Mouse (Mus musculus) ovary, postnatal 10 days (tissue): Measurements from ENCODE around the gene H2-DMa.

Experiments used
- DNase-seq: peaks from one replicate; pipeline ENCODE4 v3.0.0; 2022; ENCODE audit warnings: low spot score

The H2-DMa gene

DNA sequence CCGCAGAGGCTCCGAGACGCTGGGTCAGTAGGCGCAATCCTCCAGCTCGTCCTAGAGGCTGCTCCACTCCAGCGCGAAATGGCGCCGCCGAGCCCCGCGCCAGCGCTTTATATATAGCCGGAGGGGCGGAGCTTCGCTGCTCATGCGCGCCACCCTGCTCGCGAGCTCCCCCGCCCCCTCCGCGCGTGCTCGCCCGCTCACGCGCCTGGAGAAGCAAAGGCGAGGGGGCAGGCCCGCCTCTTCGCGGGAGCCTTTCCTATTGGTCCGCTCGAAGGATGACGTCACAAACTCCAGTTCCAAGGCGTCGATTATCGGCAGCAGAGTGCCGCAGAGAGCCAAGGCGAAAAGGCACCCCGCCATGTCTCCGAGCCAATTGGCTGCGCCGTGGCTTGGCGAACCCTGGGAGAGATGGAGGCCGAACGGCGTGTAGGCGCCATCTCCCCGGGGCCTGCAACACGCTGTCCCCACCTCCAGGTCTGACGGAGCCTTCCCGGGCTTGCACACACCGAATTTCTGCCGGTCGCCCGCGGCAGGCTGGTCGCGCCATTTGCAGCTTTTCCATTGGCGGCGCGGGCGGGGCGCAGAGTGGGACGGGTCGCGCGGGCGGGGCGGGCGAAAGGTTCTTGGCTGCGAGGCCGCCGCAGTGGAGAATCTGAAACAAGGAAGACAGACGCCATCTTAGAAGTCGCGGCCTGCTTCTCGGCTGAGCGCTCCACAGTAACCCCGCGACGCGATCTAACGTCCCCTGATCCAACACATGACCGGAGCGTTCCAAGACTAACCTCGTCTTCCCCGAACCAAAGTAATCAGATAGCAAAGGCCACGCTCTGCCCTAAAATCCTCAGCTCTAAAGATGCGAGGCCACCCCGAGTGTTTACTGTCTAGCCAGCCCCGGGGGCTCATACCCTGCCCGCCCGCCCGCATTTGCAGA lies at the start of gene H2-DMa:
Gene H2-DMa, plus strand, starts transcription at position 293 of the 931 bp plus-strand sequence.
- DNase-seq = peak; percentile 99

DNA sequence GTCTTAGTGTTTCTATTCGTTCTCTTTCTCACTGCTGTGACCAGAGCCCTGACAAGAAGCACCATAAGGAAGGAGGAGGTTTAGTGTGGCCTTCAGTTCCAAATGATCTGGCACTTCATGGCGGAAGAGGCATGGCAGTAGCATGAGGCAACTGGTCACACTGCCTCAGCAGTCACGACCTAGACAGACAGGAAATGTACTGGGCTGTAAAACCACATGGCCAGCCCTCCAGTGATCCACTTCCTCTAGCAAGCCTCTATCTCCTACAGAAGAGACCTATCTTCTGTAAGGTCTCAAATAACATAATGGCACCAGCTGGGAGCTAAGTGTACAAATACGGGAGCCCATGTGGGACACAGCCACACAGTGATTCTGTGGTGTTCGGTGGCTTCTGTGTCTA lies 47.2 kb upstream of the H2-DMa start:
- DNase-seq = no peak

DNA sequence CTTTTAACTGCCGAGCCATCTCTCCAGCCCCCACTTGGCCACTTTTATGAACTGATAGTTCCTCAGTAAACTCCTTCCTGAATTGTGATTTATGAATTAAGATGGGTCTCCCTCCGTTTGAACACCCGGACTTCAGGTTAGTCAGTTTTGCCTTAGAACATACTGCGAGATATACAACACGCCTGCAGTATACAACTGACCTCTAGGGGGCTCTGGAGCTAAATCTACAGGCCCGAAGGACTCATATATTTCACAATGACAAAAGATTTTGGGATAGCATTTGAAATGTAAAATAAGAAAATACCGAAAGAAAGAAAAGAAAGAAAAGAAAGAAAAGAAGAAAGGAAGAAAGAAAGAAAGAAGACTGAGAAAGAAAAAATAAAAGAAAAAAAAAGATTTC lies 44.1 kb upstream of the H2-DMa start:
- DNase-seq = no peak

DNA sequence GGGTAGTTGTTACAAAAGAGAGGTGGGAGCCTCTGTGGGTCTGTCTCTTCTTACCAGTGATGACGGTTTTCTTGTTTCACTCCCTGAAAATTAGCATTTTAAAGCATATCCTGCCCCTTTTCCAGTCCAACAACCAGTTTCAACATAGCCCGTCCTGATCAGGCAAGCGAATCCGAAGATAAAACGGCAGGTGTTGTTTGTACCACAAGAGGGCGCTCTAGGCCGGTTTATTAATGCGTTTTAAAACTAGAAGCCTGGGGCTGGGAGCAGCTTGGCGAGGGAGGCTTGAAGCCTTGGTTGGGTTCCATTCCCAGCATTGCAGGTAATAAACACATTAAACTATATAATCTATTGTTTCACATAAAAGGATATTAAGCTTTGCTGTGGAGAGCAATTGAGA lies 41.8 kb upstream of the H2-DMa start:
- peak; percentile 36 for DNase-seq

DNA sequence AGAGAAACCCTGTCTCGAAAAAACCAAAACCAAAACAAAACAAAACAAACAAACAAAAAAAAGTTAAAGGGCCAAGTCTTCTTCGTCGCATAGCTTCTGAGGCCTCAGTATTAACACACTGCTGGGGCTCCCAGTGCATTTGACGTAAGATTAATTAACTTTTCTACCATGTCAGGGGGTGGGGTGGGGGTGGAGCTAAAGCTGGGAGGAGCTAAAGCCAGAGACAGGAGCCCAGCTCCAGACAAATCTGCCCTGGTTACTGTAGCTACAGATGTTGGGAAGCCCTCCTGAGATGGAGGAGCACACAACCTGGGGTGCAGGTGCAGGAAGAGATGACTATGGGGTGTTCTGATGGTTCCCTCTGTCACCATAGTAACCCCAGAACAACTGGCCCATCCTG lies 41.2 kb upstream of the H2-DMa start:
- DNase-seq = no peak

DNA sequence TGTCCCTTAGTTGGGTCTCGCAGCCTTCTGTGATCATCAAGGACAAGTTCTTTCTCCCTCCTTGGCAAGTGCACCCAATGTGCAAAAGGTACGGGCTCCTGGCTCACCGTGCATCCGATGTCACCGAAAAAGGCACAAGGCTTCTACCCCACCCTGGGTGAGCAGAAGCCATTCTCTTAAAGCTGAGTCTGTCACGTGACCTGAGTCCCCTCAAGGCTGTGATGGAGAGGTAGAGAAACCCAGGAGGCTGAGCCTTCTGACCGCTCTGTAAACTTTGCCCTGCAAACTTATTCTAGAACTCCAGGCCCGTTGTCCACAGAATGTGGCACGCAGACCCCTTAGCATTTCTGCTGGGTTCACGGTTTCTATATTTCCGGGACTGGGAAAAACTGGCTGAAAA lies 40.3 kb upstream of the H2-DMa start:
- no peak for DNase-seq

DNA sequence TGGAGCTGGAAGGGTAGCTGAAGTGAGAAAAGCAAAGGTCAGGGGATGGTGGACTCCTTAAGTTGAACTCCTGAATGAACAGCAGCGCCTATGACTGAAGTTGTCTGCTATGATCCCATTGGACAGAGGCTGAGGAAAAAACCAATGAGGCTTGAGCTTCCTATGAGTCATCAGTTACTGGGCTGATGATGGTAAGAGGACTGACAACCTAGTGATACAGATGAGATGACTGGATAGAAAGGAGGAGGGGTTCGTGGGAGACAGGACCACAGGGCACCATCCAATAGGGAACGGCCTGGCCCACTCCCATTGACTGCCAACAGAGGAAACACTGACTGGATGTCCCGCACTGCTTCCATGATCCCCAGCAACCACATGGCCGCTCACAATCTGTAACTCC lies 39.7 kb upstream of the H2-DMa start:
- no peak for DNase-seq

DNA sequence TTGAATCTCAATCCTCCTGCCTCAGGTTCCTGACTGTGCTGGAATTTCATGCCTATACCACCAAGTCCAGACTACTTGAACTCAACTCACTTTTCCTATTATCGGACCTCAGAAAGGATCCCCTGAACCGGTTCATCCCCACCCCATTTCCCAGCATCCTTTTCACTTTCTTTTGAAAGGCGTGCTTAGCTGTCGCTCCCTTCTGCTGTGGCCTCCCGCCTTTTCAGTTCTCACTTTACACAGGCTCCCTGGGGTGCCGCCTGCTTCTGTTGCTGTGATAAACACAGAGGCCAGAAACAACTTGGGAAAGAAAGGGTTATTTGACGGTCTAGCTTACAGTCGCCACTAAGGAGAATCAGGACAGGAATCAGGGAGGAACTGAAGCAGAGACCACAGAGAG lies 36.2 kb upstream of the H2-DMa start:
- DNase-seq = no peak

DNA sequence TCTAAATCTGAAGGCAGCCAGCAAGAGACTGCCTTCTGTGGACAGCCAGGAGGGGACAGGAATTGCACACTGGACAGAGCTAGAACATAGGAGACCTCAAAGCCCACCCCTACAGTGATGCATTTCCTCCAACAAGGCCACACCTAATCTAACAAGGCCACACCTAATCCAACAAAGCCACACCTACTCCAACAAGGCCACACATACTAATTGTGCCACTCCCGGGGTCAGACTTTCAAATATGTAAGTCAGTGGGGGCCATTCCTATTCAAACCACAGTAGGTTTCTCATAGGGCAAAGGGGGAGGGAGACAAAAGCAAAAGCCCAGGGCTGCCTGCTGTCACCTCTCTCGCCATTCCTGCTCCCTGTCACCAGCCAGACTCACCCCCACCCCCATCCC lies 32.0 kb upstream of the H2-DMa start:
- DNase-seq = no peak

DNA sequence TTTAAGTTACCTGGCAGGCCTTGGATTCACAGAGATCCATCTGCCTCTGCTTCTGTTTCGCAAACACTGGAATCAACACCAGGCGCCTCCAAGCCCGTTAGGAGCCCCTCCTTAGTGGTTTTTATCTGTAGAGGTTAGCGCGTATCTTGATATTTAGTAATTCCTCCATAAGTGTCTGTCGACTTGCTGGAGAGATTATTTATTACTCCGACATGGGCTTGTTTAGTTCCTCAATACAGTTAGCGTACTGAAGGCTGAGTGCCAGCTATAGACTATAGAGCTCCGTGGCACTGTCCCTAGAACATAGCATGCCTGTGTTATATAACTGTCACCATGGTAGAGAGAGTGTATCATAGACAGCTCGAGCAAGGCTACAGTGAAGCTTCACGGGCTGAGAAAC lies 31.2 kb upstream of the H2-DMa start:
- DNase-seq = no peak

DNA sequence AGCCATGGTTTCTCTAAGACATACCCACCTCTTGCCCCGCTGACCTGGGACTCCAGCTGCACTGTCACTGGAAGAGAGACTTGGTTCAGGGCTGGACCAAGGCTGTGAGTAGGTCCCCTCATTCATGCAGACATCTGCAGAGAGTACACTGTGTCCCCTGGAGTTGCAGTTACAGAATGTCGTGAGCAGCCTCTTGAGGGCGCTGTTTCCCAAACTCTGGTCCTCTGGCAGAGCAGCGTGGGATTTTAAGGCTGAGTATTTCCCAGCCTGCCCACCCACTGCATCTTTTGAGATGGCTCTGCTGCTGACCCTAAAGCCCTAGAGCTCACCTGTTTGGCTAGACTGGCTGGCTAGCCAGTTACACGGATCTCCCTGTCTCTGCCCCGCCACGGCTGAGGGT lies 28.4 kb upstream of the H2-DMa start:
- no peak for DNase-seq

DNA sequence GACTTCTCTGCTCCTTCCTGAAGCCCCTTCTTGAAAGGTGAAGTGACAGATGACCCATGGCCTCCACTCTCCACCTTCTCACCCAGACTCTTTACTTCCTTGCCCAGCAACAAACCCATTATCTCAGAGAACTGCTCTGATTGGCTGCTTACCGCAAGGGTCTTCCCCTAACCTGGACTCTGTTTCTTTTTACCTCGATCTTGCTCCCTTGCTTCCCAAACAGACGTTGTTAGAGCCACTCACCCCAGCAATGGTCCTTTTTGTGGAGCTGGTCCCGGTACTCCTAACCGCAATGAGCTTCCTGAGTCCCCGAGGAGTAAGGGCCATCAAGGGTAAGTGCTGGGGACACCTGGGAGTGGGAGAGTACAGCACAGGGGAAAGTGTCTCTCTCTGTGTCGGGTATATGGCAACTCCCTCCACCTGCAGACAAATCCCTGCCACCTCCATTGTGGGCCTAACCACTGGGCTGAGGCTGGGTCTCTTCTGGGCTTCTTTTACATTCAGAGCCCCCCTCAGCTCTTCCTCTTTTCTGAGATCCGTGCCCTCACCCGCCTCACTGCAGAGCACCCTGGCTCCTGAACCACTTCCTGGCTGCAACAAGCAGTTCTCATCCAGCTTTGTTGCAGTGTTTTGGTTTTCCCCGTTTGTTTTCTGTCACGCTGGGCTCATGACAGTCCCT lies 27.0 kb upstream of the H2-DMa start, which contains the start of gene H2-Oa:
Gene H2-Oa, plus strand, starts transcription at position 144 of the 679 bp plus-strand sequence.
- DNase-seq = no peak

DNA sequence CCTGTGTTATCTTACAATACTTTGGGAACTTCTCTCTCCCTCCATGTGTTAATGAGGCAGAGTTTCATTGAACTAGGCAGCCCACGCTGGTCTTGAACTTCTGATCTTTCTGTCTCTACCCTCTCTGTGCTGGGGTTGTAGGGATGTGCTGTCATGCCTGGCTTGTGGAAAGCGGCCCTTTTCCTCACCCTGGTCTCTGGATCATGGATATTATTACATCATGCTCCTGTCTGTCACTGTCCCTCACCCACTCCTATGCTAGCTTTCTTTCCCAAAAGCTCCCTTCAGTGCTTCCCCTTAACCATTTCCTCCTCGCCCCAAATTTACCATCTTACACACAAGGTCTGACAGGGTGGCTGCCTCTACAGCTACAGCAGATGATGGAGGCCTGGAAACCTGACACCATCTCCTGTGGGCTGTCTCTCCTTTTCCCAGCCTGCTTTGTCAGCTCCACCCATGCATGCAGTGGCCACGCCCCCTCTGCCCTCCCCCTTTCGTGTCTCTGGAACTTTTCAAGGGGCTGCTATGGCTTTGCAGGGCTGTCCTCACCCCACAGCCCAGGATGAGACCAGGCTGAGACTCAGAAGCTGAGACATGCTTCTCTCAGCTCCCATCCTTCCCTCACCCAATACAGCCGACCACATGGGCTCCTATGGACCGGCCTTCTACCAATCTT lies 26.0 kb upstream of the H2-DMa start:
- DNase-seq = no peak

DNA sequence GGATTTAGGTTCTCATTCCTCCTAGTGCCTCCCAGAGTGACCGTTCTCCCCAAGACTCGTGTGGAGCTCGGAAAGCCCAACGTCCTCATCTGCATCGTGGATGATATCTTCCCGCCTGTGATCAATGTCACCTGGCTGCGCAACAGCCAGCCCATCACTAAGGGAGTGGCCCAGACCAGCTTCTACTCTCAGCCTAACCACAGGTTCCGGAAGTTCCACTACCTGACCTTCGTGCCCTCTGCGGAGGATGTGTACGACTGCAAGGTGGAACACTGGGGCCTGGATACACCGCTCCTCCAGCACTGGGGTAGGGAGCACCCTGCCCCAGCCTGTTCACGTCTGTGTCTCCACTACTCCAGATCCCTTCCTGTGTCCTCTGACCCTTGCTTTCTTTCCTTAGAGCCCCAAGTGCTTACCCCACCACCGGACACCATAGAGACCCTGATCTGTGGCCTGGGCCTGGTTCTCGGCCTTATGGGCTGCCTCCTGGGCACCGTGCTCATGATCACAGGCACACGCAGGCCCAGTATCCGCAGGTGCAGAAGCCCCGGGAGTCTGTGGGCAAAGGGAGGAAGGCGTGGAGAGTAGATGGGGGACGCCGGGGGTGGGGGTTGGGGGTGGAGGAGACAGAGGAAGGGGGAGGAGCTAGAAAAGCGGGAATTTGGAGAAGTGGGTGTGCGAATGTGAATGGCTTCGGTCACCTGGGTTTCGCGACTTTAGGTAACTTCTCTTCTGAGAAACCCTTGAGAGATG lies 24.9 kb upstream of the H2-DMa start:
- DNase-seq = no peak

DNA sequence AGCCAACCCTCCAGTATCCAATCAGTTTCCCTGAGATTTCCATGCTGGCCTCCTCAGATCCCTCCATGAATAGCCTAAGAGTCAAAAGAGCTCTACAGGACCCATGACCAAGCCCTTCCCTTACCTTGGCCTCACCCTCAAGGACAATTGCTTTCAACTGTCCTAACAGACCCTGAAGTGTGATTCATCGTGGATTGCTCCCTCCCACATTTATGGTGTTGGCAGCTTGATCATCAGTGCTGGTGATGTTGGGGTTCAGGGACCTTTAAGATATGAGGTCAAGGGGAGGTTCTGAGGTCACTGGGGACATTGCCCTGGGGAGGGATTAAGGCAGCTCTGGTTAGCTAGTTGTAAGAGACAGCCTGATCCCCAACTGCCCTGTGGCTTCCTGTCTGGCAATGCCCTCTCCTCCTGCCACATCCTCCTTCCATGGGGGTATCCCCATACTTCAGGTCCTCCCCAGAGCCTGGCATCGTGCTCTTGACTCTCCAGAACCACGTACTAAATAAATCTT lies 22.8 kb upstream of the H2-DMa start:
- DNase-seq = no peak

DNA sequence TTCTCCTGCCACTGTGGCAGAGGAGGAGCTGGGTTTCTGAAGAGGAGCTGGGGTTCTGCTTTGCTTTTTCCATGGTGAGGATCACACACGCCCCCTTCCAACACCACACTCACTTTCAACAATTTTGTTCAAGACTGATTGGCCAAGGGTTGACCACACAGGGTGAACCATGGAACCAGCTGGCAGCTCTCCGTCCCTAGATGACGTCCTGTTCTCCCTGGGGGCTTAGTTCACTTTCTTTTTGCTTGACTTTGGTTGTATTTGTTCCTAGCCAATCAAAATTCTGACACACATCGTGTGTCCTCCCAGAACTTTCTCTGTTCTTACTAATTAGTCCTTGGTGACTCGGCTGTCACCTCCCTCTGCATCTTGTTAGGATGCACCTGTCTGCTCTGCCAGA lies 22.1 kb upstream of the H2-DMa start:
- no peak for DNase-seq

DNA sequence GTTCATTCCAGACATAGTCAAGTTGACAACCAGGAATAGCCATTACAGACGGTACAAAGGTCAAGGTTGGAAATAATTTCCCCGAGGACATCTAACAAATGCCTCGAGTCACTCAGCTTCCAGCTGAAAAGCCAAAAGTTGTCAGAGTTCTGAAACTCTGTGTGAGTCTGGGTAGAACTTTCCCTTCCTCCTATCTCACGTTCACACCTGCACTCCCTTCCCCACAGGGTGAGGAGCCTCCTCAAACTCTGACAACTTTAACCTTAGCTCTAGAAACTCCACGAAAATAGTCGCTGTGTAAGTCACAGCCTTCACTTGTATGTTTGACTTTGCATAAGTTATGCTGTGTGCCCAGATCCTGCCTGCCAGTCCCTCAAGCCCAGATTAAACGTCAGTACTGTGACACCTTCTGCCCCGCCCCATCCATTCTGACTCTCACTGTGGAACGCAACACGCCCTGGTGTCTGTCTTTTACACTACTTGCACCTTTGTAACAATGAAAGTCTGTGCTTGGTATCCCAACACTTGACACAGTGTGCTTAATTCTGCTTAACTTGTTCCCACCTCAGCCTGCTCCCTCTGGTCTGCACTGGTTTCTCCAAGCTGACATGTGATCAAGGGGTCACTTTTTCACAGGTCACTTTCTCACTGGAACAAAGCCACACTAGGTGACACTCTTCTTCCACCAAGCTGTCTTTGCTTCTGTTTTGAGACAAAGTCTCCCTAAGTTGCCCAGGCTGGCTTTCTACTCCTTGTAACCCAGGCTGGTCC lies 20.4 kb upstream of the H2-DMa start:
- no peak for DNase-seq

DNA sequence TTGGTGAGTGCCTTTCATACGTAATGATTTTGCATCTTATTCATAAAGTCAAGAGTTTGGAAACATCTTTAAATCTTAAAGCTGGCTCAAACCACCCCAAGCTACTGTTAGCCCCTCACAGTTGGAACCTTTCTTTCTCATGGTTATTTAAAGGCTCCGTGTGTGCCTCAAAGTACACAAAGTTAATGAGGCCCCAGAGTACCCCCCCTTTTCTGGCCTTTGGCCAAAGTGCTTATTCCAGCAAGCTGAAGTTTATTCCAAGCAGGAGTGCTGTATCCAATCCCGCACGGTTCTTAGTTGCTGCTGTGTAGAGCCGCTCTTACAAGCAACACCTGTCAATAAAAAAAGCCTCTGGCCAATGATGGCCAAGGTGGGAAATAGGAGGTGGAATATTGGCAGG lies 19.8 kb upstream of the H2-DMa start:
- DNase-seq = no peak

DNA sequence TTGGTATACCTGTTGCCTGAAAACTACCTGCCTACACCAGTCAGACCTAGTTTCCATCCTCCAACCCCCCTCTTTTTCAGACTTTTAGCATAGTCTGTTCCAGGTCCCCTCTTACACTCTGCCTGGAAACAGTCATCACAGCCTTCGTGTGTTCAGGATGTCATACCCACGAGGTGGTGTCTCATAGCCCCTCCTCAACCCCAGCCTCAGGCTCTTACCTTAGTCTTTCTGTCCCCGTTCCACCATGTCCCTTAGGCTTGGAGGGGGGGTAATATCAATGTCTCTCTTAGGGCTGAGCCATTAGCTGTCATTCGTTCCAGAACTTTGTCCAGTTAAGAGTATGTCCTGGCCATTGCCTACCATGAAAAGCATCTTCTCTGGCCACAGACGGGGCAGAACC lies 18.2 kb upstream of the H2-DMa start:
- no peak for DNase-seq

DNA sequence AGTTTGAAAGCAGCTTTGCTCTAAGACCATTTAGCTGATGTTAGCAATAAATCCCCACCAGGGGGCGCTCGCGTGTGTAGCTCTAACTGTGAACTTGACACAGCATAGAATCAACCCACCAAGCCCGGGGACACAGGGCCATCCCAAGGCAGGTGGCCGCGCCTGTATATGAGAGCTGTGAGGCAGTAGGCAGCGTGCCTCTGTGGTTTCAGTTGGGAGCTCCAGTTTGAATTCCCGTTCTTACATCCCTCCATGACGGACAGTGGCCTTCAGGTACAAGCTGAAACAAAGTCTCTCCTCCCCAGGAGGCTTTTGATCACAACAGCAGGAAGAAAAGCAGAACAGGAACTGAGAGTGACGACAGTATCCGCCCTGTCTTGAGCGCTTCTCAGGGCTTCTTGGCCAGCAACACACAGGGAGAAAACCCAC lies 17.7 kb upstream of the H2-DMa start:
- peak; percentile 94 for DNase-seq

DNA sequence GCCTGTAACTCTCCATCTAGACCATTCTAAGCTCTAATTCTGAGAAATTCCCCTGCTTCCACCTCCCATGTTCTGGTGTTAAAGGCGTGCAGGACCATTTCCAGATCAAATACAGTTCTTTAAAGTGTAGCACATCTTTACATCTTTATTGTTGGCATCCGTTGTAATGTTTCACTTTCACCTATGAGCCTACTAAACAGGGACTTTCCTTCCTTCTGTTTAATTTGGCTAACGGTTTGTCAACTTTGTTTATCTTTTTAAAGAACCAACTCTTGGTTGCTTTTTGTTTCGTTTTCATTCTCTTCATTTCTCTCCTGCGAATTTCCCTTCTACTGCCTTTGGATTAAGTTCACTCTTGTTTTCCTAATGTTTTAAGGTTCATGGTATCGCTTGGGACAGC lies 16.5 kb upstream of the H2-DMa start:
- no peak for DNase-seq
